In the genomic region with DNA sequence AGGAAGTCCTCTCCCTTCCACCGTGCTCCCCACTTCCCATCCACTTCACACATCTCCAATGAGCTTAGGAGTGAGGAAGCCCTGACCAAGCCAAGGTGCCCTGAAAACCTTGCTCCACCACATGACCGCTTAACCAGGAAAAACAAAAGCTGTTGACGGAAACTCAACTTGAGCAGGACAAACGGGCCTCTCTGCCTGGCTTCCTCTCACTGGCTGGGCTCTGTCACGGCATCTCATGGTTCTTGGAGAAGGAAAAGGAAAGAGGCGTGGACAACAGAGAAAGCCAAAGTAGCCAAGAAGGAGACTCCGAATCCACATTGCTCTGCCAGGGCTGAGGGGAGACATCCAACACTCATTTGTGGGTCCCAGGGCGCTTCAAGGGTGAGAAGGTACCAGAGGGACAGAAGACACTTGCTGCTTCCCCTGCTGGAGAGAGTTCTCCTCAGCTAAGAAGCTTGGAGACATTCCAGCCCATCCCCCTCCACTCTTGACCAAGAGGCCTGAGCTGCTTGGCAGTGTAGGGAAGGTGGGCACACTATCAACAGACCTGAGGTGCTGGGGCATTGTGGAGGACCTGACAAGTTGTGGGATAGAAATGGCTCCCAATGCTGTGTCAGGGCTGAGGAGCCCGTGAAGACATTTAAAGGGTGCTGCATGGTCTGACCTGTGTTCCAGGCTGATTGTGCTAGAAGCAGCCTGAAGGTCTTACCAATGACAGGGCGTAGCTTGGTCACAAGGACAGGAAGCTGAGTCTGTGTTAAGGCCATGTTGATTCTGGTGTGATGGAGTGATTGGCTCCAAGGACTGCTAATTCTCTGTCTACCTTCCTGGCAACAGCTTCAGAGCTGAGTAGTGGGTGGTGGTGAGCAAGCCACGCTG, we compare ENCODE assay signal across 10 mouse cellular contexts. TPM values are rescaled to one million over a fixed set of nuclear protein-coding genes. Genes with fewer than 3 reads are reported as not detected.
DNase-seq lines count a peak whose midpoint lies in the region; ATAC-seq and TF ChIP-seq lines count a peak whose summit lies in the region.
"Had no signal": no experiment of that assay in that cellular context is flagged by ENCODE, and none has a peak within 500 bp of the region (broad histone marks: within the 10 kb centered on the region; RNA-seq: fewer than 3 reads in every experiment).

No protein-coding gene starts in this region.

- 0 out of 2 replicates have a peak overlapping the region, but pooled peaks have one; percentile 14 for H3K27ac ChIP-seq in liver, adult 2 months (replicated peaks; ENCODE audit: insufficient read depth, low read depth, low read length)
- H3K27ac ChIP-seq in liver, embryonic 11.5 days (ENCODE audit: low read depth, low read length), result no peak overlapping the region
- H3K27ac ChIP-seq in stomach, postnatal 0 days (replicated peaks), result peak overlapping the region; percentile 63
- no peak overlapping the region for H3K27ac ChIP-seq in hindbrain, embryonic 16.5 days (ENCODE audit: low read depth, low read length)
- H3K27ac ChIP-seq: limb, embryonic 12.5 days had no signal

- H3K27me3 ChIP-seq in liver, adult 2 months (ENCODE audit: control insufficient read depth, insufficient read depth, low read length), result no peaks in the 10 kb centered on the region
- no peaks in the 10 kb centered on the region; the same call in 1 of the 2 replicates for H3K27me3 ChIP-seq in liver, embryonic 11.5 days (replicated peaks; ENCODE audit: control insufficient read depth, insufficient read depth, low read length)
- no peaks in the 10 kb centered on the region for H3K27me3 ChIP-seq in stomach, postnatal 0 days (ENCODE audit: control insufficient read depth, insufficient read depth, low read length)
- H3K27me3 ChIP-seq in hindbrain, embryonic 16.5 days (replicated peaks; ENCODE audit: control insufficient read depth, insufficient read depth, low read length), result no peaks in the 10 kb centered on the region

- no peaks in the 10 kb centered on the region for H3K36me3 ChIP-seq in liver, adult 2 months (ENCODE audit: control insufficient read depth, insufficient read depth, low read length)
- H3K36me3 ChIP-seq in liver, embryonic 11.5 days (ENCODE audit: control insufficient read depth, insufficient read depth, low read length), result no peaks in the 10 kb centered on the region
- no peaks in the 10 kb centered on the region for H3K36me3 ChIP-seq in stomach, postnatal 0 days (ENCODE audit: control insufficient read depth, insufficient read depth, low read length)
- no peaks in the 10 kb centered on the region for H3K36me3 ChIP-seq in hindbrain, embryonic 16.5 days (ENCODE audit: control insufficient read depth, insufficient read depth, low read length)
- H3K36me3 ChIP-seq: limb, embryonic 12.5 days had no signal

- no peak for TF ChIP-seq EP300 in stomach, postnatal 0 days (optimal IDR thresholded peaks at IDR 0.05)

- H3K9me3 ChIP-seq in liver, embryonic 11.5 days (ENCODE audit: control insufficient read depth, low read length), result no peaks in the 10 kb centered on the region
- H3K9me3 ChIP-seq in stomach, postnatal 0 days (ENCODE audit: control insufficient read depth, low read length), result no peaks in the 10 kb centered on the region
- H3K9me3 ChIP-seq in hindbrain, embryonic 16.5 days (ENCODE audit: control insufficient read depth, low read length), result no peaks in the 10 kb centered on the region
- H3K9me3 ChIP-seq: limb, embryonic 12.5 days had no signal

- no peaks in the 10 kb centered on the region for H3K4me1 ChIP-seq in liver, adult 2 months (ENCODE audit: control insufficient read depth, insufficient read depth, low read length)
- H3K4me1 ChIP-seq in liver, embryonic 11.5 days (replicated peaks; ENCODE audit: control insufficient read depth, insufficient read depth, low read length), result peaks cover 4% of the 10 kb centered on the region
- H3K4me1 ChIP-seq in stomach, postnatal 0 days (replicated peaks; ENCODE audit: control insufficient read depth, insufficient read depth), result peaks cover 3% of the 10 kb centered on the region; the same call in 1 of the 2 replicates
- H3K4me1 ChIP-seq in hindbrain, embryonic 16.5 days (ENCODE audit: control insufficient read depth, insufficient read depth, low read depth, low read length), result peaks cover 18% of the 10 kb centered on the region

- H3K4me3 ChIP-seq in liver, adult 2 months (ENCODE audit: insufficient read depth, low read depth, low read length), result no peak overlapping the region
- no peak overlapping the region for H3K4me3 ChIP-seq in liver, embryonic 11.5 days (ENCODE audit: low read depth, low read length)
- H3K4me3 ChIP-seq in stomach, postnatal 0 days (ENCODE audit: low read depth, low read length), result no peak overlapping the region
- H3K4me3 ChIP-seq in hindbrain, embryonic 16.5 days (ENCODE audit: low read length), result no peak overlapping the region
- H3K4me3 ChIP-seq: limb, embryonic 12.5 days; myocyte had no signal

- 81% methylated on average over 11 of the region's 11 CpGs for WGBS in liver, adult 2 months
- 70% methylated on average over 11 of the region's 11 CpGs for WGBS in liver, embryonic 11.5 days
- 79% methylated on average over 11 of the region's 11 CpGs for WGBS in stomach, postnatal 0 days
- WGBS in hindbrain, embryonic 16.5 days, result 84% methylated on average over 11 of the region's 11 CpGs

- DNase-seq in adrenal gland, adult 8-10 months, result peak; percentile 24
- no peak for DNase-seq in adrenal gland, postnatal 10 days
- no peak for DNase-seq in liver, adult 2 months (ENCODE audit: extremely low read depth, low read depth, low spot score)
- DNase-seq in liver, embryonic 11.5 days (ENCODE audit: low spot score), result no peak
- DNase-seq in lung, adult 18-20 months, result peak; percentile 65 to 69
- DNase-seq in stomach, postnatal 0 days (ENCODE audit: low spot score), result no peak

- no peaks in the 10 kb centered on the region for H3K79me2 ChIP-seq in liver, adult 2 months (ENCODE audit: control insufficient read depth, insufficient read depth, low read length)

- H3K4me2 ChIP-seq in liver, embryonic 11.5 days, result no peak overlapping the region
- no peak overlapping the region for H3K4me2 ChIP-seq in stomach, postnatal 0 days (replicated peaks; ENCODE audit: low read depth)
- H3K4me2 ChIP-seq in hindbrain, embryonic 16.5 days (ENCODE audit: low read length), result no peak overlapping the region
- H3K4me2 ChIP-seq: limb, embryonic 12.5 days had no signal

- H3K9ac ChIP-seq in liver, adult 2 months (ENCODE audit: low read depth, low read length), result no peak overlapping the region
- no peak overlapping the region for H3K9ac ChIP-seq in liver, embryonic 11.5 days (ENCODE audit: low read depth, low read length)
- H3K9ac ChIP-seq in stomach, postnatal 0 days (ENCODE audit: low read length), result no peak overlapping the region
- H3K9ac ChIP-seq in hindbrain, embryonic 16.5 days (ENCODE audit: low read depth, low read length), result no peak overlapping the region
- H3K9ac ChIP-seq: limb, embryonic 12.5 days had no signal

- no peak for TF ChIP-seq CTCF in liver, adult 2 months (IDR thresholded peaks at IDR 0.05; ENCODE audit: low read depth, low read length)
- no peak for TF ChIP-seq CTCF in stomach, postnatal 0 days (IDR thresholded peaks at IDR 0.05; ENCODE audit: low read depth)

- TF ChIP-seq POLR2A in liver, adult 2 months (IDR thresholded peaks at IDR 0.05; ENCODE audit: extremely low read depth, insufficient read depth, low read length), result no peak

- ATAC-seq in liver, embryonic 11.5 days (replicated peaks; ENCODE audit: low FRiP score), result no peak
- ATAC-seq in stomach, postnatal 0 days (ENCODE audit: low FRiP score, low TSS enrichment), result peak; percentile 40; the same call in 1 of the 2 replicates
- ATAC-seq in inflammation-experienced regulatory T-cells, adult 6 months, result no peak
- no peak for ATAC-seq in hindbrain, embryonic 16.5 days

RNA-seq across cellular contexts. Expression of a gene that starts 29.1 kb away (rescaled TPM):
- 10 to 100 TPM; 36.0 to 59.9 (median 52.3) TPM for total RNA-seq in adrenal gland, adult 8-10 months (2022)
- 10 to 100 TPM; 43.6 to 44.0 TPM for total RNA-seq in adrenal gland, postnatal 10 days (2021)
- 0.46 and 1.8 TPM in 2 replicates for total RNA-seq in liver, adult 2 months (2014; rRNA removed)
- 0.57 and 0.83 TPM in 2 replicates for polyA plus RNA-seq in liver, adult 2 months (2012; rRNA removed)
- polyA plus RNA-seq in liver, embryonic 11.5 days (2014; fragmentation: Nextera tagmentation; extraction: Ambion mirVana), result 0.08 and 0.12 TPM in 2 replicates
- 1.1 and 1.4 TPM in 2 replicates for polyA plus RNA-seq in stomach, postnatal 0 days (2015; fragmentation: Nextera tagmentation; extraction: Ambion mirVana)
- polyA plus RNA-seq in inflammation-experienced regulatory T-cells, adult 6 months (2017; shearing (Covaris generic)), result 1 to 10 TPM in 1 of 3 experiments, not detected in 2; 1.2 TPM
- polyA plus RNA-seq in hindbrain, embryonic 16.5 days (2015; fragmentation: Nextera tagmentation; extraction: Ambion mirVana), result 1.9 and 2.2 TPM in 2 replicates

Comparison
In these comparisons a context has a peak if more than half of its experiments do, and no peak if none do; other contexts are left out.
1. DNase-seq: peak in adrenal gland, adult 8-10 months (single experiment) and lung, adult 18-20 months (2 of 2); none in adrenal gland, postnatal 10 days (single experiment), liver, adult 2 months (single experiment), liver, embryonic 11.5 days (single experiment) and stomach, postnatal 0 days (single experiment).
2. H3K27ac ChIP-seq: peak in liver, adult 2 months (single experiment) and stomach, postnatal 0 days (single experiment); none in liver, embryonic 11.5 days (single experiment) and hindbrain, embryonic 16.5 days (single experiment).